Mouse (Mus musculus) embryonic fibroblast, embryonic 13.5 days (primary cell): ENCODE measurements around the gene Hsdl1.

ENCODE experiments used
- CTCF ChIP-seq: IDR thresholded peaks from 2 replicates; pipeline ENCODE4 v1.5.1; 2011; ENCODE audit warnings: mild to moderate bottlenecking, control low read depth, low read length, moderate library complexity, borderline replicate concordance; ENCODE audit not compliant: insufficient read depth
- POLR2A ChIP-seq: IDR thresholded peaks from 2 replicates; pipeline ENCODE4 v1.6.1; 2011; ENCODE audit warnings: low read depth, mild to moderate bottlenecking, control low read depth, low read length, moderate library complexity

DNA sequence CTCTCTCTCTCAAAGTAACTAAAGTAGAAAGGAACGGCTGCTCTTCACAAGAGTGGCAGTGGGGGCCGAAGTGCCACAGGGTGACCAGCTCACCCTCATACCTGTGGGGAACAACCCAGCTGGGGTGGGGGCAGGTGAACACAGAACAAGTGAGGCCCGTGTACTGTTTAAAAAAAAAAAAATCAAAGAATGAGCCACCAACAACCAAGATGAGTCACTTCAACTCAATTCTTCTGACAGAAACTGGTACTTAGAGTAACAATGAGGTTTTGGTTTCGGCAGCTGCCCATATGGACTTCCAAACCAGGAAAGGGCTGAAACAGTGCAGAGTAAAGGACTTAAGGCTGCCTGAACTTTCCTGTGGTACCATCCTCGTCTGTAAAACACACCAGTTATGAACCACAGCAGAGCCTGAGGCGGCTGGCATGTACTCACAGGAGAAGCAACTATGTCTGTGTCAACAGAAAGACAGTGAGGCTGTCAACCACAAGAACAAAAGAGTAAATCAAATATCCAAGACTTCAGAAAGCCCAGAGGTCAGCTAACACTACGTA, 26.3 kb downstream of the Hsdl1 start:
- no peak for TF ChIP-seq CTCF
- no peak for TF ChIP-seq POLR2A
